Mouse (Mus musculus): ENCODE measurements around the gene Kank4.

- TF ChIP-seq CTCF (IDR thresholded peaks at IDR 0.05), result no peak
- TF ChIP-seq EP300 (IDR thresholded peaks at IDR 0.05), result 0 out of 2 replicates have a peak, but pooled peaks have one; percentile 16
Observed at GRCm38 (mm10) chr4:98789861-98790311, 27.5 kb downstream of the Kank4 start.

All from lung, postnatal 0 days (tissue).